Mouse (Mus musculus): Measurements from ENCODE around the gene Pigx. TPM values are rescaled to one million over a fixed set of nuclear protein-coding genes. Genes with fewer than 3 reads are reported as not detected.

Pigx gene
- 29.8 and 30.9 TPM in 2 replicates for polyA plus RNA-seq (2012; rRNA removed)

- peak; percentile 72 to 89 for DNase-seq (ENCODE audit: extremely low spot score in 1 of 2, low spot score in 1 of 2)
Measured at GRCm38 (mm10) chr16:32099638-32100150, at the start of gene Pigx, which contains the start of gene Cep19. Gene Pigx, minus strand, starts transcription at chr16:32099740. Gene Cep19, plus strand, starts transcription at chr16:32099800.

- DNase-seq (ENCODE audit: extremely low spot score in 1 of 2, low spot score in 1 of 2) = no peak
Measured at GRCm38 (mm10) chr16:32147589-32148207, 48.2 kb upstream of the Pigx start.

GRCm38 (mm10) chr16:32144592-32144991 is 45.1 kb upstream of the Pigx start:
- no peak for DNase-seq (ENCODE audit: extremely low spot score in 1 of 2, low spot score in 1 of 2)

GRCm38 (mm10) chr16:32143766-32144165 is 44.2 kb upstream of the Pigx start:
- no peak for DNase-seq (ENCODE audit: extremely low spot score in 1 of 2, low spot score in 1 of 2)

- peak; percentile 49 to 51 for DNase-seq (ENCODE audit: extremely low spot score in 1 of 2, low spot score in 1 of 2)
Measured at GRCm38 (mm10) chr16:32138954-32139353, 39.4 kb upstream of the Pigx start.

- no peak for DNase-seq (ENCODE audit: extremely low spot score in 1 of 2, low spot score in 1 of 2)
Measured at GRCm38 (mm10) chr16:32135842-32136357, 36.4 kb upstream of the Pigx start.

GRCm38 (mm10) chr16:32133148-32133547 is 33.6 kb upstream of the Pigx start:
- no peak for DNase-seq (ENCODE audit: extremely low spot score in 1 of 2, low spot score in 1 of 2)

- no peak for DNase-seq (ENCODE audit: extremely low spot score in 1 of 2, low spot score in 1 of 2)
Measured at GRCm38 (mm10) chr16:32130190-32130826, 30.8 kb upstream of the Pigx start.

- no peak for DNase-seq (ENCODE audit: extremely low spot score in 1 of 2, low spot score in 1 of 2)
Measured at GRCm38 (mm10) chr16:32129449-32130189, 30.1 kb upstream of the Pigx start.

- DNase-seq (ENCODE audit: extremely low spot score in 1 of 2, low spot score in 1 of 2) = no peak
Measured at GRCm38 (mm10) chr16:32127046-32127445, 27.5 kb upstream of the Pigx start.

- DNase-seq (ENCODE audit: extremely low spot score in 1 of 2, low spot score in 1 of 2) = no peak
Measured at GRCm38 (mm10) chr16:32125364-32125763, 25.8 kb upstream of the Pigx start.

GRCm38 (mm10) chr16:32124444-32125335 is 25.1 kb upstream of the Pigx start:
- no peak for DNase-seq (ENCODE audit: extremely low spot score in 1 of 2, low spot score in 1 of 2)

GRCm38 (mm10) chr16:32124020-32124419 is 24.5 kb upstream of the Pigx start:
- no peak for DNase-seq (ENCODE audit: extremely low spot score in 1 of 2, low spot score in 1 of 2)

GRCm38 (mm10) chr16:32120454-32120853 is 20.9 kb upstream of the Pigx start:
- DNase-seq (ENCODE audit: extremely low spot score in 1 of 2, low spot score in 1 of 2) = no peak

- DNase-seq (ENCODE audit: extremely low spot score in 1 of 2, low spot score in 1 of 2) = no peak
Measured at GRCm38 (mm10) chr16:32116186-32116585, 16.6 kb upstream of the Pigx start.

GRCm38 (mm10) chr16:32115781-32116180 is 16.2 kb upstream of the Pigx start:
- DNase-seq (ENCODE audit: extremely low spot score in 1 of 2, low spot score in 1 of 2) = no peak

- peak; percentile 49 to 91 for DNase-seq (ENCODE audit: extremely low spot score in 1 of 2, low spot score in 1 of 2)
Measured at GRCm38 (mm10) chr16:32114968-32115695, 15.6 kb upstream of the Pigx start.

- DNase-seq (ENCODE audit: extremely low spot score in 1 of 2, low spot score in 1 of 2) = no peak
Measured at GRCm38 (mm10) chr16:32114406-32114805, 14.9 kb upstream of the Pigx start.

- DNase-seq (ENCODE audit: extremely low spot score in 1 of 2, low spot score in 1 of 2) = peak in 1 of 2 experiments; percentile 70
Measured at GRCm38 (mm10) chr16:32113541-32114218, 14.1 kb upstream of the Pigx start.
